Comparison of ENCODE assay signal across 26 mouse cellular contexts in genomic region chr5:141393846-141394245, GRCm38 (mm10).
"Had no signal": no experiment of that assay in that cellular context is flagged by ENCODE, and none has a peak within 500 bp of the region (broad histone marks: within the 10 kb centered on the region; RNA-seq: fewer than 3 reads in every experiment).

No protein-coding gene starts in this region.

- ATAC-seq: forebrain, embryonic 13.5 days; forebrain, embryonic 14.5 days; forebrain, embryonic 15.5 days; forebrain, embryonic 16.5 days; forebrain, postnatal 0 days had no signal

- H3K27me3 ChIP-seq: embryonic facial prominence, embryonic 12.5 days; embryonic facial prominence, embryonic 13.5 days; embryonic facial prominence, embryonic 15.5 days; forebrain, embryonic 12.5 days; forebrain, embryonic 13.5 days; forebrain, embryonic 15.5 days had no signal

- DNase-seq: cerebellum, adult 9-10 months; cerebellum, adult 9-11 months; cerebellum, postnatal 10 days; cerebellum, postnatal 25 days; cerebellum, postnatal 36 days; embryo, embryonic 11 days; forebrain, postnatal 0 days; gastrocnemius, adult 2 months; gastrocnemius, postnatal 10 days; gastrocnemius, postnatal 14 days; gastrocnemius, postnatal 25 days; gastrocnemius, postnatal 36 days; heart, adult 18-20 months; heart, adult 2 months had no signal

- H3K27ac ChIP-seq: embryonic facial prominence, embryonic 10.5 days; embryonic facial prominence, embryonic 12.5 days; embryonic facial prominence, embryonic 13.5 days; embryonic facial prominence, embryonic 15.5 days; forebrain, embryonic 10.5 days; forebrain, embryonic 12.5 days; forebrain, embryonic 13.5 days; forebrain, embryonic 15.5 days; gastrocnemius, adult 2 months; heart, adult 2 months; heart, embryonic 10.5 days had no signal

- H3K9ac ChIP-seq: embryonic facial prominence, embryonic 12.5 days; embryonic facial prominence, embryonic 13.5 days; embryonic facial prominence, embryonic 15.5 days; forebrain, embryonic 12.5 days; forebrain, embryonic 13.5 days; forebrain, embryonic 15.5 days; forebrain, postnatal 0 days had no signal

- H3K4me2 ChIP-seq: embryonic facial prominence, embryonic 12.5 days; embryonic facial prominence, embryonic 13.5 days; embryonic facial prominence, embryonic 15.5 days; forebrain, embryonic 12.5 days; forebrain, embryonic 13.5 days; forebrain, embryonic 15.5 days had no signal

- H3K4me3 ChIP-seq: embryonic facial prominence, embryonic 10.5 days; embryonic facial prominence, embryonic 12.5 days; embryonic facial prominence, embryonic 13.5 days; embryonic facial prominence, embryonic 15.5 days; erythroblast, embryonic 14.5 days; forebrain, embryonic 10.5 days; forebrain, embryonic 12.5 days; forebrain, embryonic 13.5 days; forebrain, embryonic 15.5 days; gastrocnemius, adult 2 months; heart, adult 2 months; heart, embryonic 10.5 days had no signal

- H3K36me3 ChIP-seq: embryonic facial prominence, embryonic 10.5 days; embryonic facial prominence, embryonic 12.5 days; embryonic facial prominence, embryonic 13.5 days; embryonic facial prominence, embryonic 15.5 days; forebrain, embryonic 10.5 days; forebrain, embryonic 12.5 days; forebrain, embryonic 15.5 days; heart, embryonic 10.5 days had no signal

- H3K9me3 ChIP-seq: embryonic facial prominence, embryonic 10.5 days; embryonic facial prominence, embryonic 12.5 days; embryonic facial prominence, embryonic 13.5 days; embryonic facial prominence, embryonic 15.5 days; forebrain, embryonic 10.5 days; forebrain, embryonic 12.5 days; forebrain, embryonic 13.5 days; forebrain, embryonic 15.5 days; heart, embryonic 10.5 days had no signal

- H3K4me1 ChIP-seq: embryonic facial prominence, embryonic 12.5 days; embryonic facial prominence, embryonic 13.5 days; embryonic facial prominence, embryonic 15.5 days; forebrain, embryonic 13.5 days; forebrain, embryonic 15.5 days had no signal
